Mouse (Mus musculus) T-helper 2 cell (primary cell): ENCODE results near the gene Plagl2.

ENCODE experiments used
- in situ Hi-C: fragments of 300-600 bp; cut with MboI, MseI; formaldehyde crosslinking; loops from one replicate; pipeline ENCODE4 v1.15.1; 2025; ENCODE audit warnings: high pct_unique_total_duplicates

Plagl2 gene

DNA sequence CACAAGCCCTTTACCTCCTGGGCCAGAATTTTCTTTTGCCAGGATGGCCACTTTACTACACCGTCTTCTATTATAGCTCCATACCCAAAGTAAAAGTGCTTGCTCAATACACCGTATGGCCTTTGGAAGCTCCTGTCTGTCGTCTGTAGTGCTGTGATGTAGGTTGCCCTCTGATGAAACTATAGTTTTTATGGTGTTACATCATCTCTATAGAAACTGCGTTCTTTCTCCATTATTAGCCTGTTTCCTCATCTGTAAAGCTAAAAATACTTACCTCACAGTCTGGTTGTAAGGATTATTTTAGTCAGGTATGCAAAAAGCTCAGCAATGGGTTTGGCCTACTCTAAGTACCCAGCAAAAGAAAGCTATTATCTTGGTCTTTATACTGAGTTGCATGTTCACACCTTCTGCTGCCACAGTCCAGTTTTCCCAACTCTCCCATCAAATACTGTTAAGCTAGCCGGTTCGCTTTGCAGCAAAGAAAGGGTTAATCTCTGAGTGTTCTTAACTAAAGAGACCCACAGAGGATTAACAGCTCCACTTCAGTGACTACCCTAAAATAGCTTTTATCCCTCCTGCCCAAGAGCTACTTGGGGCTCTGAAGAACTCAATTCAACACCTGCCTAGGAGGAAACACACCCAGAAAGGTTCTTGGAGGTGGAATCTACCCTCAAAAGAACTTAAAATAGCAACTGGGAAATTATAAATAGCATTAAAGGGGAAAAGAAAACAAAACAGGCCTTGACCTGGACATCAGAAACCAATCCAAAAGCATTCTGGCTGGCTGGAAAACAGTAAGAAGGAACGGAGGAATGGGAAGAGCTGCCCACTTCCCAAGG lies 2.0 kb downstream of the Plagl2 start:
- in situ Hi-C loops: no loop called here

DNA sequence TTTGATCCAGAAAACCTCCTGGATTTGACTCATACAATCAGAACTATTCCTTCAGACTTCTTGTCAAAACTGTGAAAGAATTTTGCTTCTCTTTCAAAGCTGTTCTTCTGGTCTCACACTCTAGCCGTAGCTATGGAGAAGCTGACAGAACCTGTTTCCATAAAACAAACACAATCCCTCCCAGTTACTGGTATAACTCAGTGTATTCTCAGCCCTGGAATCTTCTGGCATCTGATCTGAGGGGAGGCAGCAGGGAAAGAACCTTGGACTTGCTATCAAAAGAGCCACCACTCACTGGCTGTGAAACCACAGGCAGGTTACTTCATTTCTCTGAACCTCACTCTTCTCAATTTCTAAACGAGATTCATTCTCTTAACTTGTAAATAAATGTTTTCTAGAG lies 2.8 kb downstream of the Plagl2 start:
- in situ Hi-C loops: no loop called here

DNA sequence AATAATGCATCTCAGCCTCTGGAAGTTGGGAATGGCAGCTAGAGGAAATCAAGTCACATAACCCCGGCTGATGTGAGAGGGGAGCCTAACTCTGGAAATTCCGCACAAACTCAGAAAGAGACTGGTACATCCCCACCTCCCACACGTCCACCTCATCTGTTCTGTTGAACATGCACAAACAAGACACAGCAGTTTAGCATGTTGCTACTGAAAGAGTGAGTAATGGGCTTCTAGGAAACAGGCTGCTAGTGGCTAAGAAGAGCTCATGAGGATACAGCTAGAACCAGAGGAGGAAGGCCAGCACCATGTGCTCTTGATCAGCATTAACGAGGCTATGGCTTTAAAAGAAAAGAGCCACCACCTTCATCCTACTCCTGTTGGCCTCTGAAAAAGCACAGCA lies 3.3 kb downstream of the Plagl2 start:
- in situ Hi-C loops: no loop called here

DNA sequence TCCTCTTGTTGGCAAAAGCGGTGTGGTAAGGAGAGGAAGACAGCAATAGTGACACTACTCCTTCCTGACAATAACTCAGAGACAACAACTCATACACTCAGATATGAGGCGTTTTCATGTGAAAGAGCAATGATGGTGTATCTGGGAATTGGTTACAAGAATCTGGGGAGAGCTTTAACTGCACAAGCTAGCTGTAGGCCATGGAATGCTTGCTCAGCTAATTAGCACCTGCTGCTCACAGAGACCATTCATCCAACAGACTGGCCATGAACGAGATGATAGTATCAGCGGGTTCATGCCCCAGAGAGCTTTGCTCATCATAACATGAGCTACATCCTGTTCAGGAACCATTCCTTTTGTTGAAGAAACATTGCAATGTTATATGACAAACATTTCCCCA lies 4.0 kb downstream of the Plagl2 start:
- in situ Hi-C loops: no loop called here

DNA sequence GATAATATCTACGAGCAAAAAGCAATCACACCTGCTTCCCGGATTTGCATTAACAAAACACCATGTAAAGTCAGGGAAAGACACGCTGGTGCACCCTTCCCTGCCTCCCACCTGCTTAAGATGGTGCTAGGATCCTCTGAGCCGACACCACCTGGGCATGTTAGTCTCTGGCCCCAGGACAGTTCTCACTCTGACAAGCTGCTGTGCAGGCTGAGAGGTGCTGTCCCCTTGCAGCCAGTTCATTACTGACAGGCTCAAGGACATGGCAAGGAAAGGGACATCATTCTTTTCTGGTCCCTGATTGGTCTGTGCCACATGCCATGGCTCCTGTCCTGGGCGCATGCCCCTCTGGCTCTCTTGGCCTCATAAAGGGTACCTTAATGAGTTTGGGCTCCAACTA lies 12.7 kb downstream of the Plagl2 start:
- in situ Hi-C loops: loop anchor here (5.0 kb wide), 1 partner anchor 491 kb away; the partner anchor contains the start of gene Id1

DNA sequence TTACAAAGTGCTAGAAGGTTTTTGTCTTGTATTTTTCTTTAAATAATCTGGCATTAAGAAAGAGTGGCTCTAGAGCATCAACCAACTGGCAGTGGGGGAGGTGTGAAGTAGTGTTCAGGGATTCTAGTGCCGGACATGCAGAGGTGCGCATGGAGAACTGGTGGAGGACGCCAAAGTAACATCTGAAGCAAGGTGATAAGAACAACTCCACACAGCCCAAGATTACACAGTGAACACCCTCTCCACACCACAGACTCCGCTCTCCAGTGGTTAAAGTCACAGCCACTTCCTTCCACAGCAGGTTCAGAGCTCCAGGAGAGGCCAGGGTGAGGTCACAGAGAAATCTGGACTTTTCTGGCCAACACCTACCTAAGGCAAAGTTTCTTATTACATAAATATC lies 13.3 kb downstream of the Plagl2 start:
- in situ Hi-C loops: loop anchor here (5.0 kb wide), 1 partner anchor 491 kb away; the partner anchor contains the start of gene Id1

DNA sequence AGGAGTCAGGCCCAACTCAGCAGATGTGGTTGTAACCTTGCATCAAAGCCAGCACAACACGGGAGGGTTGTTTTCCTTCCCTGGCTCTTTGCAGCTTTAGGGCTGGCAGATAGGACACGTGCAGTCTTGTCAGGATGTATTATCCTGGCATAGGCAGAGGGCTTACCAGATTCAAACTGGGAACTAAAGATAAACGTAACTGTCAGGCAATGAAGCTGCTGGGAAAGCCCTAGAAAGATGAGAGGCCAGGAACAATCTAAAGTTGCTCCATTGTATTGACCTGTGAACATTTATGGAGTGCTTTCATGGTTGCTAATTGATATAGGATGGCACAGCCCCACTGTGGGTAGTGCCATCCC lies 15.7 kb downstream of the Plagl2 start:
- in situ Hi-C loops: loop anchor here (5.0 kb wide), 1 partner anchor 488 kb away; the partner anchor contains the start of gene Id1

DNA sequence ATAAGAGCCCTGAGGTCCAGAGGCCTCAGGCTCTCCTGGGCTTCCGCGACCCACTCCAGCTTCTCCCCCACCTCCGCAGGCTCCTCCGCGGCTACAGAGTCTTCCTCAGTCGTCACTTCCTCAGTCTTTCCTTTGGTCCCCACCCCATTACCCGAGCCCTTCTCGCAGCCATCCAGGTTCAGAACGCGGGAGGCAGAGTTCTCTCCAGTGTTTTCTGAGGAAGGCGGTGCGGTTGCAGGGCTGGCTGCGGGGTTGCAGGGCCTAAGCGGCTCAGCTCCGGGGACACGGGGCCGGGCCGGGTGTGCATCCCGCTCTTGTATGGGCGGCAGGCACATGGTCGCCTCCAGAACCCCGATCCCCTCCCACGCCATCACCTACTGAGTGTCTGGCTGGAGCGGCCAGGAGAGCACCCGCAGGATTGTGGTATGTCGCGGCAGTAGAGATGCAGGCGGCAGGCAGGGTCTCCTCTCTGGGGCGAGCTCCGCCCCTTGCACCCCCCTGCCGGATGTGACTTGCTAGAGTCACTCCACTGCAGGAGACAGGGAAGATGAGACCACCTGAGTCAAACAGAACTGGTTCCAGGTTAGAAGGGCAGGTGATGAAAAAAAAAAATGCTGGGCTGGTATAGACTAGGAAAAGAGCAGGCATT lies 16.2 kb downstream of the Plagl2 start, which contains the start of gene Tspyl3:
Tspyl3 (minus strand) TSS at position 496 of the 649 bp plus-strand sequence.
- in situ Hi-C loops: loop anchor here (5.0 kb wide), 1 partner anchor 488 kb away; the partner anchor contains the start of gene Id1

DNA sequence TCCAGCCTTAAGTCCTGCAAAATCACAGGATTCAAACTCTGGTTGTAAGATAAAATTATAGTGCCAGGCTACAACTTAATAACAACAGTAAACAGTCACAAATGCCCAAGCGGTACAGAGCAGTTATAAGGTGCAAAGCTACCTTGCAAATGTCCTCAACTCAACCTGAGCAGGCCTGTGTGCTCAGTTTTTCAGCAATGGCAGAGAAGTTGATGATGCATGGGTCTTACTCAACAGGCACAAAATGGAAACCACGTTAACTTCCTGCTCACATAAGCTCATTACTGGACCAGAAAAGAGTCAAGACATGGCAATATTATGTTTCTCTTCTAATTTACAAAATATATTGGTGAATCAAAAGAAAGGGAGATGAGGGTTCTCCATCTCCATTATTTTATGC lies 18.7 kb downstream of the Plagl2 start:
- in situ Hi-C loops: no loop called here

DNA sequence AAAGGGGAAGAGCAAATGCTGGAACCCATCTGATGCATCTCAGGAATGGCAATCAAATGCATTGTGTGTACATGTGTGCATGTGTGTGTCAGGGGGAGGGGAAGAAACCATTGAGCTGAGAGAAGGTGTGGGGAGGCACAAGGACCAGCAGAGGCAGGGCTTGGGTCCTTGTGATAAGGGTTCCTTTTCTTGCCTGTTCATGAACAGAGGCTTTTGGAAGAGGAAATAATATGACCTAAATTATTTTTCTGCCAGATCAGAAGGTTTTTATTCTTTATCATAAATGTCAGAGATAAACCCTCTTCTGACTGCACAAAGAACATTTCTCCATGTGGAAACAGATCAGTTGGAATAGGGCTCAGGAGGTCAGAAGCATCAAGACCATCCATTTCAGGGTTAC lies 19.1 kb downstream of the Plagl2 start:
- in situ Hi-C loops: no loop called here

DNA sequence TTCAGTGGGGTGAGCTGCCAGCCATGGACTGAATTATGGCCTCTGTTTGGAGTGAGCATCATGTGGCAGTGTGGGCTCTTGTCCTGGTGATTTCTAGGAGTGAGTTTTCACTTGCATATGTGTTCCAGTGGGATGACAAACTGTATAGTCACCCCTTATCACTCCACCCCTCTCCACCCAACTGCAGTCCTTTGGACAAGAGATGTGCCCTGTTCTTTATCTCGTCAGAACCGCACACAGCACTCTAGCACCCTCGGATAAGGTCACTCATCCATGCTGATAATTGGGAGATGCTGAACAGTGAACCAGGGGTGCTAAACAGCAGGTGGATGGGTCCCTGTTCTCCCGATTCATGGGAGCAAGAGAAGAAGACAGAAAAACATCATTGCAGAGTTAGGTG lies 19.6 kb downstream of the Plagl2 start:
- in situ Hi-C loops: no loop called here

DNA sequence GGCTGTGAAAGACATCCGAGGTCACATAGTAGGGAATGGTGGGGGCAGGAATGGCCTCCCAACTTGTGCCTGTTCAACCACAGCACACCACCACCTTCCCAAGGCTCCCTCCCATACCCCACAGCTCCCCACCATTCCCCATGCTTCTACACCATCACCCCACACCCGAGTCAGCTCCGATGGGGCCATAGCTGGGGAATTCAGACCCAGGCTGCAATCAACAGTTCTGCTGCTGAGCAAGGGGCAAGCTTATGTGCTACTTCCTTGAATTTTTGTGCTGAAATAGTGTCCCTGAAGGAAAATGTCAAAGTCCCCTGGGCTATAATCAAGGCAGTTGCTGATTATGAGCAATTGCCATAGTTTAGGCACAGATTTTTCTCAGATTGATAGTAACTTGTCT lies 22.7 kb downstream of the Plagl2 start:
- in situ Hi-C loops: no loop called here

DNA sequence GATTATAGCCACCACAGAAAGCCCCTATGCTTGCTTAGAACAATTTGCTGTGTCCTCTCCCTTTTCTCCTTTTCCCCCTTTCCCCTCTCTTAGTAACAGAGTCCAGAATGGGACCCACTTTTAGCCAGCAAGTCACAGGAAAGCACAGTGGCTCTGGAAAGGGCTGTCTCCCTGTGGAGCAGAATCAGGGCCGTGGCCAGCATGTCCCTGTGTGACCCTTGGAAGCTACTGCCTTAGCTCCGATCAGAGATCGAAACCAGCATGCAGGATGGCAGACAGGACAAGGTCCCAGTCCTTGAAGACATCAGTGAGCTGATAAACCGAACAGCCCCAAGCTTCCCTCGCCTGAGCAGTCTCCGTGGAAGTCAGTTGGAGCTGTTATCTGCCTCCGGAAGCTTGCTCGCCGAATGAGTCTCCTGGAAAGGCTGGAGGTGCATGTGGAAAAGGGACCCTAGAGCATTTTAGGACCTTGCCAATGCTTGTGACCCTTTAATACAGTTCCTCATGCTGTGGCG lies 23.3 kb downstream of the Plagl2 start:
- in situ Hi-C loops: no loop called here

DNA sequence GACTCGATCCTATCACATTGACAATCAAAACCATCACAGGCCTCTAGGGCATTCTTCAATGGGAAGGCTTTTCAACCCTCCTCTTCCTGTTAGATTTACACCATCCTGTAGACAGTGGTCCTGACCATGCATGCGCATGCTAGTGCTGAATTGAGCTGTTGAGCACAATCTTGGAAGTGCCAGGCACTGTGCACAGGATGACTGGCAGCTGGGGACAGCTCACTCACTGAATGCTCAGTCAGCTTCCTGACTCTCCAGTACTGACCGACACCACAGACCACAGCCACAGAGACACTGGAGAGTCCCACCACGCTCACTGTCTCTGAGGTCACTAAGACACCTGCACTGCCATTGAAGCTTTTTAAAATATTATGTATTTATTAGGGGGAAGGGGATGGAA lies 25.8 kb downstream of the Plagl2 start:
- in situ Hi-C loops: no loop called here

DNA sequence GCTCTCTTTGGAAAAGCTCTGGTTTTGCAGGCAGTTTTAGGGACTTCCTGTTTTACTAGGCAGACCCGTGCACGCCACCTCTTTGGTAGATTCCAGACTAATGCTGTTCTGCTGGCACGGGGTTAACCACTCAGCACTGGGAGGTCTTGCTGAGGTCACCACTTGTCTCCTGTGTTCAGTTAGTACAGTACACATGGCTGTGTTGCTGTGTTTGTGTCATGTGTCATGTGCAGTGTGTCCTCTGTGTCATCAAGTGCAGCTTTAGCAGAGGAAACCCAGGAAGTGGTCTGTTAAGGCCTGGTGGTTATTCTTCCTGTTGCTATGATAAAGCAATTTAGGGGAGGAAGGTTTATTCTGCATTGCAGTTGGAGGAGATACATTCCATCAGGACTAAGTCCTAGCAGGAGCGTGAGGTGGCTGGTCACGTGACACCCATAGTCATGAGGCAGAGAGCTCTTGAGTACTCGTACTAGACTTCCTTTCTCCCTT lies 26.4 kb downstream of the Plagl2 start:
- in situ Hi-C loops: no loop called here

DNA sequence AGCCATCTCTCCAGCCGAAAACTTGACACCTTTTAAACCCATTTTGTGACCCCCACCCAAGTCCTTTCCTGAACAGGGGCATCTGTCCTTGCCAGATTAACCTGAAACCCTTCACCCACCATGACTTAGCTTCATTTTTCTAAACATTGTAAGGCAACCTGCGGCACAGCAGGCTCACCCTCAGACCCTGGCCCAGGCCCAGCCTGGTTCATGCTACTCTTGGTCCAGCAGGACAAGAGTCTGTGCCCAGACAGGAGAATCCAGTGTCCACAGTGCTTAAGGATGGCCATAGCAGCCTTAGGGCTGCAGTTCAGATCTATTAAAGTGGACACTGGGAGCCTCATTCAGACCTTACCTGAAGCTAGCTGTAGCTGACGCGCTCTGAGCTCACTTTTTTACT lies 27.9 kb downstream of the Plagl2 start:
- in situ Hi-C loops: no loop called here

DNA sequence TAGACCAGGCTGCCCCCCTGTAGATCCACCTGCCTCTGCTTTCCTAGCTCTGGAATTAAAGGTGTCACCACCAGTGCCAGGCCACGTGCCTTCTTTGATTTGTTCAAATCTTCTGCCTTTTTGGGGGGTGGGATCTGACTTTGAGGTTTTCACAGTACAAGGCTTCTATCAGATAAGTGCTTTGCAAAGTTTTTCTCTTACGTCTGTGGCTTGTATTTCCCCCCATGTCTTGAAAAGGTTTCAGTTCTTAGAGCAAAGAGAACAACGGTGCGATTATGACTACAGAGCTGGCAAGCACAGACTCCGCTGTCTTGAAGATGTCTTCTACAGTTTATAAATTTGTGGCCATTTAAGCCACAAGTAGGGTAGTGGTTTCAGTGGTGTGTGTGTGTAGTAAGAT lies 29.8 kb downstream of the Plagl2 start:
- in situ Hi-C loops: no loop called here

DNA sequence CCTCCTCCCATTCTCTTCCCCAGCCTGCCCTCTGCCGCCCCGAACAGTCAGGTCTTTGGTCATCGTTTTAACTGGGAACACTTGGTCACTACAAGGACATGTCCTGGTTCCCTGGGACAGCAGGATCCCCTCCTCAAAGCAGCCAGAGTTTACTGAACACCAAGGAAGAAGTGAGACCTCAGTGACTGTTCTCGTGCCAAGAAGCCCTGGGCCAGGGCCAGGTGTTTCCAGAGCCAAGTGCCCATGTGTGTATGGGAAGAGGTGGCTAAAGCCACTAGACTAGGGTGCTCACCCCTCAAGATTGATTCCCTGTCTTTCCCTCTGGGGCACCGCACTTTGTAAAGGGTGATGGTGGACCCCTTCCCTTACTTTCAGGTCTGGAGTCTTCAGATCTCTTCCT lies 31.9 kb downstream of the Plagl2 start:
- in situ Hi-C loops: no loop called here

DNA sequence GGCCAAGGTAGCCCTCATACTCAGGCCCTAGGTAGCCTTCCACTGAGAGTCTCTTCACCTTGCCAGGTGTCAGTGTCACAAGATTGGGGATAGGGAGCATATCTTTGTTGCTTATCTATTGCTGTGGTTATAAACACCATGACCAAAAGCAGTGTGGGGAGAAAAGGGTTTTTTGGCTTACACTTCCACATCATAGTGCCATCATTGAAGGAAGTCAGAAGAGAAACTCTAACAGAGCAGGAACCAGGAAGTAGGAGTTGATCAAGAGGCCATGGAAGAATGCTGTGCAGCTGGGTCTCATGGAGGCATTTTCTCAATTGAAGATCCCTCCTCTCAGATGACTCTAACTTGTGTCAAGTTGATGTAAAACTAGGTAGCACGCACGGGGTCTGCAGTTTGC lies 33.1 kb downstream of the Plagl2 start:
- in situ Hi-C loops: no loop called here

DNA sequence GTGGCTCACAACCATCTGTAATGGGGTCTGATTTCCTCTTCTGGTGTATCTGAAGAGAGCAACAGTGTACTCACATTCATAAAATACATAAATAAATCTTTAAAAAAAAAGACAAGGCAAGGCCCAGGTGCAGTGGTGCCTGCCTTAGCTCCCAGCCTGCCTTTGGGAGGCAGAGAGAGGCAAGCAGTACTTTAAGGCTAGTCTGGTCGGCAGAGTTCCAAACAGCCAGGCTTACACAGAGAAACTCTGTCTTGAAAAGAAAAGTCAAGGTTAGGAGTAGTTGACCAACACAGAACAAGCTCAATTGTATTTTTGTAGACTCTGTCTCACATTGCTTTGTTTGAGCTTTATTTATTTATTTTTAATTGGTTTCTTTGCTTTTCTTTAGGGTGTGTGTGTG lies 38.5 kb downstream of the Plagl2 start:
- in situ Hi-C loops: no loop called here

DNA sequence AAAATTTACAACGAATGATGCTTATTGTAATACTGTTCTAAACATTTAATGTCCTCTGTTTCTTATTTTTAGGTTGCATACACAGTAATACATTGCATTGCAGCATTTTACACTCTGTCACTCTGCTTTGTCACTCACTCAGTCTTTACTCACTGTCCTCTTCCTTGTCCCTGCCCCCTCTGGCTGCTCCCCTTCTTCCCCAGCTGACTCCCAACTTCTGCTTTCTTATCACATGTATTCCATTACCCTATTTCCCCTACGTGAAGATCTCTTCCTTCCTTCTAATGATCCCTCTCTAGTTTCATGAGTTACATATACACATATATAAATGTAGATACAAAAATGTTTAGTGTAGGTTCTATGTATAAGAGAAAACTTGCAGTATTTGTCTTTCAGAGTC lies 42.1 kb downstream of the Plagl2 start:
- in situ Hi-C loops: no loop called here

DNA sequence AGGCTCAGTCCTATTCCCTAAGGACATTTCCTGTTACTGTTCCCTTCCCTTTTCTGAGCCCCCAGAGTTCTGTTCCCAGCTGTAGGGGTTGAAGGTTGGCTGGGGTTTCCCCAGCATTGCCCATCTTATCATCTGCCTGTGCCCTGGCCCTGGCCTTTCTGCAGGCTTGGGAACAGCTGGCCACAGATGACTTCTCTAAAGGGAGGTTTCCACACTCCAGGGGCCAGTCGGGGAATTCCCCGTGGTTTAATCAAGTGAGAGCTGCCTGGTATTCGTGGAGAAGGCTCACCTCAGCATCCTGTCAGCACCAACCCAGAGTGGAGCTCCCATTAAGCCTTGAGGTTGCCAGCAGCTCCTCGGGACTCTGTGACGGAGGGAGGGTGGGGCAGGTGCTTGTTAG lies 42.7 kb downstream of the Plagl2 start:
- in situ Hi-C loops: no loop called here

DNA sequence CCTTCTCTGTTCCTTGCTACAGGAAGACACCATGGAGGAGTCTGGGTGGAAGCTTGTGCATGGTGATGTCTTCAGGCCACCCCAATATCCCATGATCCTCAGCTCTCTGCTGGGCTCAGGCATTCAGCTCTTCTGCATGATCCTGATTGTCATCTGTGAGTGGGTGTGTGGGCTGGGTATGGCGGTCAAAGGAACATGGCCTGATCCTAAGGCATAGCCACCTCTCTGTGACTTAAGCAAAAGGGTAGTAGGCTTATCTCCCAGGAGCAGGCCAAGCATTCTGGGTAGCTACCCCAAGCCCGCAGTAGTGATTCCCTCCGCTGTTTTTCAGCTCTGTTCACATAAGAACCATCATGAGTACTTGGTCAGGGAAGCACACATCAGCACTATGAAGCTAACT lies 47.0 kb downstream of the Plagl2 start:
- in situ Hi-C loops: no loop called here
